Comparison of ENCODE assay signal across 24 mouse cellular contexts in genomic region chr14:9623219-9624043, GRCm38 (mm10).
DNase-seq lines count a peak whose midpoint lies in the region; ATAC-seq lines count a peak whose summit lies in the region.
"Had no signal": no experiment of that assay in that cellular context is flagged by ENCODE, and none has a peak within 500 bp of the region (broad histone marks: within the 10 kb centered on the region; RNA-seq: fewer than 3 reads in every experiment).

No protein-coding gene starts in this region.

- H3K4me1 ChIP-seq in forebrain, embryonic 14.5 days (ENCODE audit: control insufficient read depth, insufficient read depth, low read length) = peaks cover 6% of the 10 kb centered on the region; the same call in 1 of the 2 replicates
- no peaks in the 10 kb centered on the region for H3K4me1 ChIP-seq in forebrain, embryonic 11.5 days (replicated peaks; ENCODE audit: control insufficient read depth, insufficient read depth, low read length)
- peaks cover 19% of the 10 kb centered on the region for H3K4me1 ChIP-seq in limb, embryonic 12.5 days (replicated peaks)
- H3K4me1 ChIP-seq in liver, embryonic 11.5 days (replicated peaks; ENCODE audit: control insufficient read depth, insufficient read depth, low read length) = no peaks in the 10 kb centered on the region

- no peaks in the 10 kb centered on the region for H3K27me3 ChIP-seq in forebrain, embryonic 14.5 days (replicated peaks; ENCODE audit: control insufficient read depth, insufficient read depth, low read length)
- no peaks in the 10 kb centered on the region for H3K27me3 ChIP-seq in forebrain, embryonic 11.5 days (ENCODE audit: control insufficient read depth, insufficient read depth, low read length)
- no peaks in the 10 kb centered on the region for H3K27me3 ChIP-seq in limb, embryonic 12.5 days
- no peaks in the 10 kb centered on the region for H3K27me3 ChIP-seq in liver, embryonic 11.5 days (replicated peaks; ENCODE audit: control insufficient read depth, insufficient read depth, low read length)
- H3K27me3 ChIP-seq: heart, embryonic 15.5 days; hindbrain, embryonic 15.5 days; midbrain, embryonic 13.5 days had no signal

- H3K9ac ChIP-seq in forebrain, embryonic 14.5 days (ENCODE audit: low read length) = no peak overlapping the region
- no peak overlapping the region for H3K9ac ChIP-seq in forebrain, embryonic 11.5 days (ENCODE audit: low read length)
- H3K9ac ChIP-seq in limb, embryonic 12.5 days (replicated peaks) = no peak overlapping the region
- H3K9ac ChIP-seq in liver, embryonic 11.5 days (ENCODE audit: low read depth, low read length) = no peak overlapping the region
- H3K9ac ChIP-seq: heart, embryonic 15.5 days; hindbrain, embryonic 15.5 days; liver, embryonic 14.5 days; midbrain, embryonic 13.5 days had no signal

- 8% methylated on average over 6 of the region's 6 CpGs for WGBS in forebrain, embryonic 14.5 days
- 38% methylated on average over 6 of the region's 6 CpGs for WGBS in forebrain, embryonic 11.5 days
- WGBS in limb, embryonic 12.5 days = 10% methylated on average over 6 of the region's 6 CpGs
- 76% methylated on average over 6 of the region's 6 CpGs for WGBS in liver, embryonic 11.5 days

- H3K27ac ChIP-seq in forebrain, embryonic 14.5 days (ENCODE audit: low read depth, low read length) = no peak overlapping the region
- H3K27ac ChIP-seq in forebrain, embryonic 11.5 days (ENCODE audit: low read depth, low read length) = no peak overlapping the region
- H3K27ac ChIP-seq in limb, embryonic 12.5 days = peak overlapping the region; percentile 41; the same call in 1 of the 2 replicates
- H3K27ac ChIP-seq in liver, embryonic 11.5 days (ENCODE audit: low read depth, low read length) = no peak overlapping the region
- H3K27ac ChIP-seq: heart, embryonic 15.5 days; hindbrain, embryonic 15.5 days; layer of hippocampus, adult 2 months; liver, embryonic 14.5 days; midbrain, embryonic 13.5 days had no signal

- H3K4me3 ChIP-seq in forebrain, embryonic 14.5 days (ENCODE audit: low read depth, low read length) = no peak overlapping the region
- H3K4me3 ChIP-seq in forebrain, embryonic 11.5 days (ENCODE audit: low read depth, low read length) = no peak overlapping the region
- no peak overlapping the region for H3K4me3 ChIP-seq in limb, embryonic 12.5 days (replicated peaks)
- no peak overlapping the region for H3K4me3 ChIP-seq in liver, embryonic 11.5 days (ENCODE audit: low read depth, low read length)
- H3K4me3 ChIP-seq: heart, embryonic 15.5 days; hindbrain, embryonic 15.5 days; layer of hippocampus, adult 2 months; midbrain, embryonic 13.5 days had no signal

- H3K4me2 ChIP-seq in forebrain, embryonic 14.5 days (ENCODE audit: low read length) = no peak overlapping the region
- no peak overlapping the region for H3K4me2 ChIP-seq in forebrain, embryonic 11.5 days (ENCODE audit: low read depth, low read length, severe bottlenecking)
- H3K4me2 ChIP-seq in limb, embryonic 12.5 days = no peak overlapping the region
- H3K4me2 ChIP-seq in liver, embryonic 11.5 days = no peak overlapping the region
- H3K4me2 ChIP-seq: heart, embryonic 15.5 days; hindbrain, embryonic 15.5 days; midbrain, embryonic 13.5 days had no signal

- ATAC-seq in forebrain, embryonic 14.5 days = peak; percentile 42; the same call in 1 of the 2 replicates
- no peak for ATAC-seq in forebrain, embryonic 11.5 days (replicated peaks; ENCODE audit: low FRiP score)
- ATAC-seq in limb, embryonic 12.5 days (ENCODE audit: insufficient number of reproducible peaks, insufficient read depth, low FRiP score, low TSS enrichment, low read depth) = peak; percentile 29; the same call in 1 of the 2 replicates
- no peak for ATAC-seq in liver, embryonic 11.5 days (replicated peaks; ENCODE audit: low FRiP score)
- no peak for ATAC-seq in erythroblast, adult 5-6 weeks (replicated peaks; ENCODE audit: low FRiP score, poor library complexity, severe bottlenecking)
- ATAC-seq: midbrain, embryonic 13.5 days had no signal

- H3K9me3 ChIP-seq in forebrain, embryonic 14.5 days (replicated peaks; ENCODE audit: control insufficient read depth, low read length) = no peaks in the 10 kb centered on the region
- H3K9me3 ChIP-seq in forebrain, embryonic 11.5 days (ENCODE audit: control insufficient read depth, low read length) = no peaks in the 10 kb centered on the region
- H3K9me3 ChIP-seq in limb, embryonic 12.5 days = no peaks in the 10 kb centered on the region
- H3K9me3 ChIP-seq in liver, embryonic 11.5 days (ENCODE audit: control insufficient read depth, low read length) = no peaks in the 10 kb centered on the region
- H3K9me3 ChIP-seq: heart, embryonic 15.5 days; hindbrain, embryonic 15.5 days; midbrain, embryonic 13.5 days had no signal

- no peaks in the 10 kb centered on the region for H3K36me3 ChIP-seq in forebrain, embryonic 14.5 days (ENCODE audit: control insufficient read depth, insufficient read depth, low read length)
- H3K36me3 ChIP-seq in forebrain, embryonic 11.5 days (ENCODE audit: control insufficient read depth, insufficient read depth, low read length) = no peaks in the 10 kb centered on the region
- no peaks in the 10 kb centered on the region for H3K36me3 ChIP-seq in limb, embryonic 12.5 days
- no peaks in the 10 kb centered on the region for H3K36me3 ChIP-seq in liver, embryonic 11.5 days (ENCODE audit: control insufficient read depth, insufficient read depth, low read length)
- H3K36me3 ChIP-seq: heart, embryonic 15.5 days; hindbrain, embryonic 15.5 days; midbrain, embryonic 13.5 days had no signal

- peak; percentile 36 for DNase-seq in forebrain, embryonic 14.5 days (ENCODE audit: low spot score)
- DNase-seq in forebrain, embryonic 11.5 days (ENCODE audit: low spot score) = no peak
- peak; percentile 22 for DNase-seq in 3T3-L1 (ENCODE audit: low read depth, low spot score)
- DNase-seq in adipocyte (ENCODE audit: low spot score) = peak; percentile 45
- no peak for DNase-seq in liver, embryonic 11.5 days (ENCODE audit: low spot score)
- DNase-seq in adrenal gland, postnatal 25 days = no peak
- DNase-seq: adrenal gland, postnatal 10 days; cerebellum, adult 11 months; cerebellum, postnatal 10 days; gastrocnemius, postnatal 10 days; heart, adult 18-20 months; heart, postnatal 4 days; kidney, adult 18-20 months; kidney, postnatal 10 days; layer of hippocampus, postnatal 36 days; lung, postnatal 10 days; thymus, postnatal 14 days had no signal

Comparison
In these comparisons a context has a peak if more than half of its experiments do, and no peak if none do; other contexts are left out.
1. ATAC-seq: peak in forebrain, embryonic 14.5 days (single experiment) and limb, embryonic 12.5 days (single experiment); none in forebrain, embryonic 11.5 days (single experiment), liver, embryonic 11.5 days (single experiment) and erythroblast, adult 5-6 weeks (single experiment).
2. DNase-seq: peak in forebrain, embryonic 14.5 days (single experiment), 3T3-L1 (single experiment) and adipocyte (single experiment); none in forebrain, embryonic 11.5 days (single experiment), liver, embryonic 11.5 days (single experiment) and adrenal gland, postnatal 25 days (single experiment).